Mouse (Mus musculus) liver, embryonic 14.5 days (tissue): ENCODE results near the gene 5730522E02Rik.

ENCODE experiments used
- CTCF ChIP-seq: IDR thresholded peaks from 2 replicates; pipeline ENCODE4 v1.5.1; 2016; ENCODE audit warnings: antibody characterized with exemption, low read depth, control low read depth
- EP300 ChIP-seq: IDR thresholded peaks from 2 replicates; pipeline ENCODE4 v1.6.1; 2016; ENCODE audit warnings: antibody characterized with exemption, low read depth

DNA sequence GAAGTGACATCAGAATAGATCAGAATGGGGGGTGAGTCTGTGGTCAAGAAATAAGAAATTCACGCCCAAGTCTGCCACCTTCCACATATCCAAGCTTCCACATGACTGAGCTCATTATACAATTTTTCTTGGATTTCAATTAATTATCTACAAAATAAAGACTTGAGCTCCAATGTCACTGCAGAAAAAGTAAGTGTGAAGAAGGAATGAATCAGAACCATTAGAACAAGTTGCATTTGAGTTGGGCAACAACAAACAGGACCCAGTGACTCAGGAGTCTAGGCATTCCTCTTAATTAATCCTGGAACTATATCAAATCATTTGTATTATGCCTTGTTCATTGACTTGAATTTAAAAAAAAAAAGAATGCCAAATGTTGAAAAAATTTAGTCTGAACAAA is 422.9 kb downstream of the 5730522E02Rik start:
- no peak for TF ChIP-seq CTCF
- TF ChIP-seq EP300: no peak
